Mouse (Mus musculus): ENCODE data around the gene Gm45623. TPM values are rescaled to one million over a fixed set of nuclear protein-coding genes. Genes with fewer than 3 reads are reported as not detected.

Gene Gm45623
- 2.4 and 2.6 TPM in 2 replicates for polyA plus RNA-seq (2012; rRNA removed)

GRCm38 (mm10) chr13:56753192-56753951 is at the start of gene Gm45623:
Gene Gm45623 (minus strand): TSS chr13:56753827.

GRCm38 (mm10) chr13:56702469-56703221 is 51.0 kb downstream of the Gm45623 start, which contains the start of gene Smad5:
Gene Smad5 (plus strand): TSS chr13:56703010.

Other genes with a start within 250 kb of the Gm45623 start
- gene Fbxl21, start 231.4 kb downstream of the Gm45623 start, polyA plus RNA-seq (2012; rRNA removed), result 4.4 and 5.0 TPM in 2 replicates
- gene Lect2, start 205.3 kb downstream of the Gm45623 start, polyA plus RNA-seq (2012; rRNA removed), result not detected in 2 replicates
- gene Tgfbi, start 144.3 kb downstream of the Gm45623 start, polyA plus RNA-seq (2012; rRNA removed), result 7.2 and 9.1 TPM in 2 replicates
- 35.1 and 37.9 TPM in 2 replicates for gene Smad5, start 50.8 kb downstream of the Gm45623 start, polyA plus RNA-seq (2012; rRNA removed)
- gene Trpc7, start 142.2 kb upstream of the Gm45623 start, polyA plus RNA-seq (2012; rRNA removed), result 7.2 and 7.8 TPM in 2 replicates

All from central nervous system, embryonic 18 days (tissue).